Mouse (Mus musculus) thymus, adult 2 months (tissue): ENCODE measurements around the gene Elp1. TPM values are rescaled to one million over a fixed set of nuclear protein-coding genes. Genes with fewer than 3 reads are reported as not detected.

Experiments used
- DNase-seq: peaks from one replicate; pipeline ENCODE4 v3.0.0; 2021
- H3K27ac ChIP-seq: fragments of 200-500 bp; 2 replicates; pipeline ENCODE4 v1.5.1; 2012; ENCODE audit warnings: low read length, control low read depth; ENCODE audit not compliant: control insufficient read depth, insufficient read depth
- H3K27me3 ChIP-seq: fragments of 200-500 bp; 2 replicates; pipeline ENCODE4 v1.6.1; 2012; ENCODE audit warnings: mild to moderate bottlenecking, low read length, moderate library complexity, mixed read lengths; ENCODE audit not compliant: control insufficient read depth, insufficient read depth
- H3K36me3 ChIP-seq: fragments of 200-500 bp; 2 replicates; pipeline ENCODE4 v1.6.1; 2012; ENCODE audit warnings: mild to moderate bottlenecking, low read length, moderate library complexity; ENCODE audit not compliant: control insufficient read depth, insufficient read depth
- H3K4me1 ChIP-seq: fragments of 200-500 bp; replicated peaks from 2 replicates; pipeline ENCODE4 v1.6.1; 2012; ENCODE audit warnings: low read length; ENCODE audit not compliant: control insufficient read depth, insufficient read depth
- H3K4me3 ChIP-seq: fragments of 200-500 bp; 2 replicates; pipeline ENCODE4 v1.5.1; 2012; ENCODE audit warnings: mild to moderate bottlenecking, low read length, control low read depth, moderate library complexity; ENCODE audit not compliant: control insufficient read depth, insufficient read depth
- CTCF ChIP-seq: fragments of 200-500 bp; IDR thresholded peaks from 2 replicates; pipeline ENCODE4 v1.5.1; 2012; ENCODE audit warnings: mild to moderate bottlenecking, control low read depth, low read length, moderate library complexity, borderline replicate concordance; ENCODE audit not compliant: control insufficient read depth, poor library complexity, insufficient read depth; ENCODE audit errors: extremely low read depth
- POLR2A ChIP-seq: fragments of 200-500 bp; IDR thresholded peaks from 2 replicates; pipeline ENCODE4 v1.6.1; 2012; ENCODE audit warnings: mild to moderate bottlenecking, low read length, control low read depth, moderate library complexity; ENCODE audit not compliant: control insufficient read depth, poor library complexity, insufficient read depth; ENCODE audit errors: extremely low read depth
- WGBS: fragments of 180-500 bp; shearing (Covaris S2); methylation state at CpG from one replicate; pipeline ENCODE4 v1.1.7; 2018; 5-methylcytosine and 5-hydroxymethylcytosine counted together
- polyA plus RNA-seq: library from polyadenylated mRNA; depleted of rRNA; stranded (reverse); fragments of >200 nt; gene quantifications from 2 replicates; pipeline ENCODE4 v1.2.3, GENCODE M21; 2012; rRNA removed

The Elp1 gene
- polyA plus RNA-seq, 1 experiment, result 18.0 TPM

DNA sequence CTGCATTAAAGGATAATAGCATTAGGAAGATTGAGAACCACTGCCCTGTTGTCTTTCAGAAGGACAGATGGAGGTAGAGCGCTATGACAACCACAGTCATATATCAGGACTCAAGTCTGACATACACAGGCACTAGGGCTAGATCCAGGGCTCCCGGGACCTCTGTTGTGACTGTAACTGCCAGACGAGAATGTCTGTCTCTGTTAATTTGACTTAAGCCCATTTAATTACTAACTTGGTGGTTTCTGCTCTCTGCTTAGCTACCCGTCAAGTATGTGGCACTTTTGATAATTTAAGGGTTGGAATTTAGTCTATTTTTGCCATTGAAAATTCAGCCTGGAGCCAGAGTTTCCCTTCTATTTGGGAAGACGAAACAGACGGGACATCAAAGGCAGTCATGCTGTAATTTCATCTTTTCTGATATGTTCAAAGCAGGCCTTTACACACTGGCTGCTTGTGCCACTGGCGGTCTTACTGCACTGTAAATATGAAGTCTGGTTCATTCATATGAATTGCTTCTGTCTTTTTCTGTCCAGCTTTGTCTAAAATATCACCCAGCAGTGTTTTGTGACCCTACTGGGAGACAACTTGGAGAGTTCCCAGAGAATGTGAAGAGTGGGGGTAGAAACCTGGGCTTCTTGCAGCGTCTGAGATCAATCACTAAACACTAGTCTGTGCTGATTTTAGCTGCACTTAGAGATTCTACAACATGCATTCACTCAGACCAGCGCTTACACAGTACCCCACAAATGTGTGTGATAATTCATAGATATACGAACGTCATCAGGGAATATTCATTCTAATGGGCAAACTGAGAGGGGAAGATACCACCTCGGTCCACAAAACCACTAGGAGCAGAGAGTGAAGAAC, 83.3 kb downstream of the Elp1 start:
- Histone ChIP-seq H3K27ac (no peak overlapping the region), H3K4me1 (no peaks in the 10 kb centered on the region), H3K4me3 (no peak overlapping the region), H3K27me3 (no peaks in the 10 kb centered on the region), H3K36me3 (no peaks in the 10 kb centered on the region)
- 84% methylated on average over 12 of the region's 12 CpGs for WGBS
- TF ChIP-seq POLR2A, result no peak
- no peak for TF ChIP-seq CTCF
- DNase-seq, result no peak

GRCm38 (mm10) chr4:56717932-56718331, 84.2 kb downstream of the Elp1 start:
- H3K27ac ChIP-seq, result no peak overlapping the region
- no peak overlapping the region for H3K4me3 ChIP-seq
- H3K36me3 ChIP-seq, result no peaks in the 10 kb centered on the region
- no peaks in the 10 kb centered on the region for H3K4me1 ChIP-seq
- no peak for TF ChIP-seq CTCF
- TF ChIP-seq POLR2A, result no peak
- 84% methylated on average over 3 of the region's 3 CpGs for WGBS
- no peak for DNase-seq
- no peaks in the 10 kb centered on the region for H3K27me3 ChIP-seq

GRCm38 (mm10) chr4:56716801-56717200, 85.3 kb downstream of the Elp1 start:
- Histone ChIP-seq H3K36me3 (no peaks in the 10 kb centered on the region), H3K27ac (no peak overlapping the region), H3K27me3 (no peaks in the 10 kb centered on the region), H3K4me1 (no peaks in the 10 kb centered on the region), H3K4me3 (no peak overlapping the region)
- no peak for DNase-seq
- WGBS, result 67% methylated on average over 5 of the region's 5 CpGs
- TF ChIP-seq CTCF (no peak), POLR2A (no peak)

DNA sequence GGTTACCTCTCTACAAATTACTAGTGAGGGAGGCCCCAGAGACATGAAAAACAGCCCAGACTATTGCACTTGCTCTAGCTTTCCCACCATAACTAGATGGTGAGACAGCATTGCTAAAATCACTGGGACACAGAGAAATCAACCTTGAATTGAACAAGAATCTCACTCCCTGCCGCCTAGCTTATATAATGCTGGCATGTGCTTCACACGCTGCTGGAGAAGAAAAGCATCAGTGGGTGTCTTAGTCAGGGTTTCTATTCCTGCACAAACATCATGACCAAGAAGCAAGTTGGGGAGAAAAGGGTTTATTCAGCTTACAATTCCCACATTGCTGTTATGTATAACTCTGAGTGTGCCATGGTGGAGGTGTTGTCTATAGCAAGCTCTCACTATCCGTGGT, 89.0 kb downstream of the Elp1 start:
- H3K27ac ChIP-seq, result no peak overlapping the region
- 93% methylated on average over 3 of the region's 3 CpGs for WGBS
- H3K36me3 ChIP-seq, result no peaks in the 10 kb centered on the region
- H3K4me1 ChIP-seq, result no peaks in the 10 kb centered on the region
- DNase-seq, result no peak
- H3K27me3 ChIP-seq, result no peaks in the 10 kb centered on the region
- no peak overlapping the region for H3K4me3 ChIP-seq
- TF ChIP-seq CTCF, result no peak
- no peak for TF ChIP-seq POLR2A

DNA sequence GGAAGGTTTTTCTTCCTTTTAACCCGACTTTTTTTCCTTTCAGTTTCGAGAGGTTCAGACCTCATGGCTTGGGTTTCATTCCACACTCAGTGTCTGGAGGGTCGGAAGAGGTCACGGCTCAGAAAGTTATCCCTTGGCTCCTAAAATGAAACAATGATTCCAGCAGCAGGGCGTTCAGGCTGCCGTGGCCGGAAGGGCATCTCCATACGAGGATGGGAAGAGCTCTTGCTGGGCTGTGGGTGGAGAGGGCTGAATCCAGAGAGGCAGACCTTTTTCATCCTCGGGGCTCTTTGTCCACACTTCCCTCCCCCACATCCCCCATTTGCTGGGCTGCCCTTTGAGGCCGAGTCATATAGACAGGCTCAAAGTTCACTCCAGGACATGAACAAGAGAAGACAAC, 99.9 kb downstream of the Elp1 start:
- Histone ChIP-seq H3K27me3 (no peaks in the 10 kb centered on the region), H3K4me3 (no peak overlapping the region), H3K4me1 (no peaks in the 10 kb centered on the region), H3K36me3 (no peaks in the 10 kb centered on the region), H3K27ac (no peak overlapping the region)
- no peak for DNase-seq
- 56% methylated on average over 10 of the region's 10 CpGs for WGBS
- TF ChIP-seq CTCF, result no peak
- TF ChIP-seq POLR2A, result no peak

Other genes starting within 250 kb of the Elp1 start
- not detected in 2 replicates for gene Gm26657, start 62.3 kb downstream of the Elp1 start, polyA plus RNA-seq
- gene Actl7b, start 60.9 kb downstream of the Elp1 start, polyA plus RNA-seq, result 0.59 TPM in 1 of 2 replicates, not detected in the other
- 0.05 TPM in 1 of 2 replicates, not detected in the other for gene Actl7a, start 58.9 kb downstream of the Elp1 start, polyA plus RNA-seq
- gene Fam206a, start within 50 bp of the Elp1 start, polyA plus RNA-seq, result 6.6 and 7.7 TPM in 2 replicates
- 3.6 and 5.0 TPM in 2 replicates for gene Ctnnal1, start 62.9 kb upstream of the Elp1 start, polyA plus RNA-seq
- gene Tmem245, start 145.1 kb upstream of the Elp1 start, polyA plus RNA-seq, result 25.9 and 27.2 TPM in 2 replicates
- gene Frrs1l, start 188.1 kb upstream of the Elp1 start, polyA plus RNA-seq, result 0.03 TPM in 1 of 2 replicates, not detected in the other